Mouse (Mus musculus) E14TG2a.4 (cell line): ENCODE measurements around the gene Etl4.

Source experiments
- H3K27me3 ChIP-seq: 2 replicates; pipeline ENCODE4 v1.6.1; 2014; ENCODE audit warnings: low read length, control low read depth; ENCODE audit not compliant: insufficient read depth
- H3K36me3 ChIP-seq: 2 replicates; pipeline ENCODE4 v1.6.1; 2014; ENCODE audit warnings: low read length, control low read depth; ENCODE audit not compliant: insufficient read depth
- H3K4me1 ChIP-seq: replicated peaks from 2 replicates; pipeline ENCODE4 v1.6.1; 2014; ENCODE audit warnings: low read depth, low read length, control low read depth
- H3K4me3 ChIP-seq: replicated peaks from 2 replicates; pipeline ENCODE4 v1.5.1; 2014; ENCODE audit warnings: mild to moderate bottlenecking, low read length
- H3K9me3 ChIP-seq: 2 replicates; pipeline ENCODE4 v1.6.1; 2014; ENCODE audit warnings: low read length, control low read depth
- CTCF ChIP-seq: conservative IDR thresholded peaks from 2 replicates; pipeline ENCODE4 v1.5.1; 2014; ENCODE audit warnings: low read length
- NANOG ChIP-seq: IDR thresholded peaks from 2 replicates; pipeline ENCODE4 v1.6.1; 2014; ENCODE audit warnings: borderline replicate concordance, low read length, mixed read lengths
- POU5F1 ChIP-seq: IDR thresholded peaks from 2 replicates; pipeline ENCODE4 v1.6.1; 2014; ENCODE audit warnings: low read length, borderline replicate concordance

Gene Etl4

GRCm38 (mm10) chr2:20609203-20609602 is 699.6 kb downstream of the Etl4 start:
- H3K36me3 ChIP-seq: peaks cover 35% of the 10 kb centered on the region; the same call in 1 of the 2 replicates
- H3K9me3 ChIP-seq: no peaks in the 10 kb centered on the region; the same call in 1 of the 2 replicates
- no peaks in the 10 kb centered on the region for H3K27me3 ChIP-seq
- no peak for TF ChIP-seq POU5F1
- no peak for TF ChIP-seq NANOG
- TF ChIP-seq CTCF: no peak
- H3K4me1 ChIP-seq: peaks cover 25% of the 10 kb centered on the region
- H3K4me3 ChIP-seq: no peak overlapping the region

GRCm38 (mm10) chr2:20615948-20616347 is 706.4 kb downstream of the Etl4 start:
- Histone ChIP-seq H3K4me1 (peaks cover 54% of the 10 kb centered on the region), H3K9me3 (no peaks in the 10 kb centered on the region), H3K4me3 (no peak overlapping the region), H3K27me3 (no peaks in the 10 kb centered on the region), H3K36me3 (peaks cover 11% of the 10 kb centered on the region; the same call in 1 of the 2 replicates)
- TF ChIP-seq POU5F1 (no peak), NANOG (no peak), CTCF (peak; percentile 100)

GRCm38 (mm10) chr2:20618396-20618795 is 708.8 kb downstream of the Etl4 start:
- Histone ChIP-seq H3K27me3 (no peaks in the 10 kb centered on the region), H3K36me3 (peaks cover 10% of the 10 kb centered on the region; the same call in 1 of the 2 replicates), H3K4me1 (peaks cover 59% of the 10 kb centered on the region), H3K9me3 (no peaks in the 10 kb centered on the region), H3K4me3 (no peak overlapping the region)
- no peak for TF ChIP-seq CTCF
- no peak for TF ChIP-seq POU5F1
- no peak for TF ChIP-seq NANOG

GRCm38 (mm10) chr2:20619881-20620280 is 710.3 kb downstream of the Etl4 start:
- Histone ChIP-seq H3K9me3 (no peaks in the 10 kb centered on the region), H3K4me1 (peaks cover 48% of the 10 kb centered on the region), H3K36me3 (peaks cover 10% of the 10 kb centered on the region; the same call in 1 of the 2 replicates), H3K27me3 (no peaks in the 10 kb centered on the region), H3K4me3 (no peak overlapping the region)
- TF ChIP-seq POU5F1 (no peak), CTCF (no peak), NANOG (no peak)

GRCm38 (mm10) chr2:20629156-20629712 is 719.7 kb downstream of the Etl4 start:
- peaks cover 61% of the 10 kb centered on the region for H3K4me1 ChIP-seq
- TF ChIP-seq POU5F1 (no peak), NANOG (no peak), CTCF (no peak)
- no peaks in the 10 kb centered on the region for H3K9me3 ChIP-seq
- no peaks in the 10 kb centered on the region for H3K27me3 ChIP-seq
- no peak overlapping the region for H3K4me3 ChIP-seq
- no peaks in the 10 kb centered on the region for H3K36me3 ChIP-seq

GRCm38 (mm10) chr2:20638604-20639003 is 729.0 kb downstream of the Etl4 start:
- H3K4me3 ChIP-seq: no peak overlapping the region
- peaks cover 64% of the 10 kb centered on the region for H3K4me1 ChIP-seq
- H3K36me3 ChIP-seq: peaks cover 10% of the 10 kb centered on the region; the same call in 1 of the 2 replicates
- TF ChIP-seq NANOG (no peak), POU5F1 (no peak), CTCF (no peak)
- no peaks in the 10 kb centered on the region for H3K9me3 ChIP-seq
- H3K27me3 ChIP-seq: no peaks in the 10 kb centered on the region

- Histone ChIP-seq H3K9me3 (no peaks in the 10 kb centered on the region), H3K4me1 (peaks cover 64% of the 10 kb centered on the region), H3K4me3 (no peak overlapping the region), H3K36me3 (peaks cover 10% of the 10 kb centered on the region; the same call in 1 of the 2 replicates), H3K27me3 (no peaks in the 10 kb centered on the region)
- TF ChIP-seq POU5F1: no peak
- no peak for TF ChIP-seq CTCF
- no peak for TF ChIP-seq NANOG
Observed at GRCm38 (mm10) chr2:20639721-20640120, 730.1 kb downstream of the Etl4 start.

GRCm38 (mm10) chr2:20642818-20643217 is 733.2 kb downstream of the Etl4 start:
- H3K4me1 ChIP-seq: peaks cover 72% of the 10 kb centered on the region
- no peak for TF ChIP-seq POU5F1
- TF ChIP-seq CTCF: no peak
- no peak for TF ChIP-seq NANOG
- H3K36me3 ChIP-seq: peaks cover 10% of the 10 kb centered on the region; the same call in 1 of the 2 replicates
- no peaks in the 10 kb centered on the region for H3K27me3 ChIP-seq
- H3K4me3 ChIP-seq: no peak overlapping the region
- no peaks in the 10 kb centered on the region for H3K9me3 ChIP-seq

- TF ChIP-seq NANOG (no peak), POU5F1 (no peak), CTCF (no peak)
- Histone ChIP-seq H3K36me3 (peaks cover 9% of the 10 kb centered on the region; the same call in 1 of the 2 replicates), H3K4me1 (peaks cover 86% of the 10 kb centered on the region), H3K4me3 (no peak overlapping the region), H3K9me3 (no peaks in the 10 kb centered on the region), H3K27me3 (no peaks in the 10 kb centered on the region)
Observed at GRCm38 (mm10) chr2:20649817-20650216, 740.2 kb downstream of the Etl4 start.
